21 mouse cellular contexts compared by ENCODE assay signal in the genomic region with DNA sequence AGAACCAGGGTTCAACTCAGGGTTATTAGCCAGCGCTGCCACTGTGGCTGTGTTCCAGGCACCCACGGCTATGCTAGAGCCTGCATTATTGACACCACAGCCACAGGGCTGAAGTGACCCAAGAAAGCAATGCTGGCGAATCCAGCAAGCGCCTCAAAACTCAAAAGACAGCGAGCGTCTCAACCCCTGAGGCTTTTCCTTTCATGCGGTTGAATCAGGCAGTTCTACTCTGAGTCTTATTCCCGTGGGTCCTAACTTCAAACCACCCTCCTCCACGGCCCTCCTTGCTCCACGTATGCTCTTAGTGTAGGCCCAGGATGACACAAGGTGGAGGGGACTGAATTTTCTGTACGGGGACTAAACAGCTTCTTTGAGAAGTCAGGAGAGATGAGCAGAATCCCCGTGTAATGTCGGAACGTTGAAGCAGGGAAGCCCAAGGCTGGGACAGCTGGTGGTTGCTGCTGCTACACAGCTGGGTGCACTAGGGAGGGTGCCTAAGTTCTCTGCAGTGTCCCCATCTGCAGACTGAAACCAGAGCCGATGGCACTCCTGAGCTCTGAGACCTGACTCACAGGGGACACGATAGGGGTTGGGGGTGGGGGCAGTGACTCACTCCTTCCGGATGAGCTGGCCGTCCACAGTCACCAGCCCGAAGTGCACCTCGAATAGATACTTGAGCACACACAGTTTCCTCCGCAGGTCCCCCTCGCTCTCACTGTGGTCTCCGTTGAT. TPM values are rescaled to one million over a fixed set of nuclear protein-coding genes. Genes with fewer than 3 reads are reported as not detected.
A peak's percentile ranks its signal among the peaks of the same experiment; 100 is the strongest.
DNase-seq lines count a peak whose midpoint lies in the region; ATAC-seq and TF ChIP-seq lines count a peak whose summit lies in the region.
"Had no signal": no experiment of that assay in that cellular context is flagged by ENCODE, and none has a peak within 500 bp of the region (broad histone marks: within the 10 kb centered on the region; RNA-seq: fewer than 3 reads in every experiment).

No protein-coding gene starts in this region.

- H3K27ac ChIP-seq in heart, postnatal 0 days (ENCODE audit: low read depth) = no peak overlapping the region
- 0 out of 2 replicates have a peak overlapping the region, but pooled peaks have one; percentile 5 for H3K27ac ChIP-seq in embryonic fibroblast, embryonic 13.5 days (ENCODE audit: insufficient read depth, low read length)
- H3K27ac ChIP-seq: forebrain, embryonic 13.5 days; heart, adult 2 months; hindbrain, embryonic 13.5 days; limb, embryonic 15.5 days; liver, embryonic 15.5 days; midbrain, embryonic 12.5 days; neural tube, embryonic 13.5 days had no signal

- no peak overlapping the region for H3K4me3 ChIP-seq in heart, postnatal 0 days (ENCODE audit: low read depth, low read length)
- H3K4me3 ChIP-seq in embryonic fibroblast, embryonic 13.5 days (ENCODE audit: insufficient read depth, low read length) = no peak overlapping the region
- H3K4me3 ChIP-seq: forebrain, embryonic 13.5 days; heart, adult 2 months; hindbrain, embryonic 13.5 days; limb, embryonic 15.5 days; liver, embryonic 15.5 days; midbrain, embryonic 12.5 days; neural tube, embryonic 13.5 days had no signal

- ATAC-seq in heart, postnatal 0 days (ENCODE audit: insufficient read depth, low read depth) = peak; percentile 24; the same call in 1 of the 2 replicates
- ATAC-seq: forebrain, embryonic 13.5 days; inflammation-experienced regulatory T-cells, adult 6 months; lung, postnatal 0 days had no signal

- TF ChIP-seq POLR2A in embryonic fibroblast, embryonic 13.5 days (IDR thresholded peaks at IDR 0.05; ENCODE audit: low read depth, low read length) = no peak

- no peaks in the 10 kb centered on the region for H3K27me3 ChIP-seq in heart, postnatal 0 days (ENCODE audit: control insufficient read depth, insufficient read depth, low read length)
- H3K27me3 ChIP-seq: forebrain, embryonic 13.5 days; limb, embryonic 15.5 days; liver, embryonic 15.5 days; midbrain, embryonic 12.5 days; neural tube, embryonic 13.5 days had no signal

- TF ChIP-seq CTCF in heart, postnatal 0 days (IDR thresholded peaks at IDR 0.05; ENCODE audit: low read depth) = no peak
- TF ChIP-seq CTCF in embryonic fibroblast, embryonic 13.5 days (IDR thresholded peaks at IDR 0.05; ENCODE audit: borderline replicate concordance, insufficient read depth, low read length) = no peak

- no peaks in the 10 kb centered on the region for H3K4me1 ChIP-seq in heart, postnatal 0 days (ENCODE audit: control insufficient read depth, insufficient read depth)
- peaks cover 9% of the 10 kb centered on the region for H3K4me1 ChIP-seq in embryonic fibroblast, embryonic 13.5 days (ENCODE audit: control insufficient read depth, insufficient read depth, low read length)
- H3K4me1 ChIP-seq: forebrain, embryonic 13.5 days; limb, embryonic 15.5 days; liver, embryonic 15.5 days; midbrain, embryonic 12.5 days had no signal

- WGBS in heart, postnatal 0 days = 68% methylated on average over 23 of the region's 23 CpGs

- no peak overlapping the region for H3K9ac ChIP-seq in heart, postnatal 0 days (replicated peaks; ENCODE audit: low read depth, low read length)
- H3K9ac ChIP-seq: forebrain, embryonic 13.5 days; hindbrain, embryonic 13.5 days; limb, embryonic 15.5 days; liver, embryonic 15.5 days; midbrain, embryonic 12.5 days; neural tube, embryonic 13.5 days had no signal

- H3K9me3 ChIP-seq in heart, postnatal 0 days (replicated peaks; ENCODE audit: control insufficient read depth, low read length) = no peaks in the 10 kb centered on the region
- H3K9me3 ChIP-seq: forebrain, embryonic 13.5 days; hindbrain, embryonic 13.5 days; limb, embryonic 15.5 days; liver, embryonic 15.5 days; midbrain, embryonic 12.5 days; neural tube, embryonic 13.5 days had no signal

- H3K36me3 ChIP-seq in heart, postnatal 0 days (replicated peaks; ENCODE audit: control insufficient read depth, insufficient read depth, low read length) = 0 out of 2 replicates have a peak, but pooled peaks cover 7% of the 10 kb centered on the region

- DNase-seq in heart, postnatal 0 days (ENCODE audit: low spot score) = no peak
- no peak for DNase-seq in heart, adult 11 months
- DNase-seq in 416B (ENCODE audit: low read depth) = peak; percentile 90
- peak; percentile 87 for DNase-seq in adrenal gland, adult 2 months
- DNase-seq in embryo, embryonic 10 days (ENCODE audit: low spot score) = no peak
- no peak for DNase-seq in lung, adult 18-20 months
- DNase-seq: cerebellum, adult 18-20 months; cerebellum, postnatal 36 days; gastrocnemius, postnatal 14 days; heart, adult 2 months; heart, postnatal 10 days; thymus, postnatal 36 days had no signal

- TF ChIP-seq EP300 in heart, postnatal 0 days (IDR thresholded peaks at IDR 0.05; ENCODE audit: low read depth) = no peak

- H3K4me2 ChIP-seq in heart, postnatal 0 days (ENCODE audit: low read depth, low read length) = no peak overlapping the region
- H3K4me2 ChIP-seq: forebrain, embryonic 13.5 days; hindbrain, embryonic 13.5 days; limb, embryonic 15.5 days; liver, embryonic 15.5 days; midbrain, embryonic 12.5 days; neural tube, embryonic 13.5 days had no signal

RNA-seq across cellular contexts. Expression of a gene that starts 9.5 kb away (rescaled TPM):
- total RNA-seq in heart, postnatal 0 days (2014; rRNA removed; ENCODE audit: low replicate concordance) = 6.6 and 9.4 TPM in 2 replicates
- polyA plus RNA-seq in heart, postnatal 0 days (2015; fragmentation: Nextera tagmentation; extraction: Ambion mirVana) = 2.4 and 3.2 TPM in 2 replicates
- total RNA-seq in adrenal gland, adult 2 months (2021) = 10 to 100 TPM; 25.7 to 29.1 TPM
- polyA plus RNA-seq in adrenal gland, adult 2 months (2012; rRNA removed) = 185 and 307 TPM in 2 replicates
- 13.2 and 15.8 TPM in 2 replicates for polyA plus RNA-seq in embryonic fibroblast, embryonic 13.5 days (2011; ENCODE audit: insufficient read length, low read depth, missing spikeins)

RNA-seq across cellular contexts. Expression of a gene that starts 17.7 kb away (rescaled TPM):
- total RNA-seq in heart, postnatal 0 days (2014; rRNA removed; ENCODE audit: low replicate concordance) = 1.1 and 3.7 TPM in 2 replicates
- polyA plus RNA-seq in heart, postnatal 0 days (2015; fragmentation: Nextera tagmentation; extraction: Ambion mirVana) = 3.3 and 3.5 TPM in 2 replicates
- total RNA-seq in adrenal gland, adult 2 months (2021) = 10 to 100 TPM; 26.5 to 32.0 TPM
- polyA plus RNA-seq in adrenal gland, adult 2 months (2012; rRNA removed) = 40.8 and 49.4 TPM in 2 replicates
- 2.7 and 3.0 TPM in 2 replicates for polyA plus RNA-seq in embryonic fibroblast, embryonic 13.5 days (2011; ENCODE audit: insufficient read length, low read depth, missing spikeins)

Comparison
In these comparisons a context has a peak if more than half of its experiments do, and no peak if none do; other contexts are left out.
1. DNase-seq: peak in 416B (single experiment) and adrenal gland, adult 2 months (single experiment); none in heart, postnatal 0 days (single experiment), heart, adult 11 months (single experiment), embryo, embryonic 10 days (single experiment) and lung, adult 18-20 months (0 of 2).
2. RNA of a gene that starts 9.5 kb away (polyA plus RNA-seq): 185 to 307 TPM in adrenal gland, adult 2 months; 13.2 to 15.8 TPM in embryonic fibroblast, embryonic 13.5 days and 2.4 to 3.2 TPM in heart, postnatal 0 days; every median in the first group is over 10 times any median in the second.